Mouse (Mus musculus): ENCODE results near the gene Ppp1r32. TPM values are rescaled to one million over a fixed set of nuclear protein-coding genes. Genes with fewer than 3 reads are reported as not detected.

Gene Ppp1r32
- total RNA-seq (2021): under 1 TPM; 0.52 to 0.77 TPM

- no peak for DNase-seq
Observed at GRCm38 (mm10) chr19:10482703-10483102, at the start of gene Ppp1r32. Gene Ppp1r32 (minus strand): TSS chr19:10482928.

DNA sequence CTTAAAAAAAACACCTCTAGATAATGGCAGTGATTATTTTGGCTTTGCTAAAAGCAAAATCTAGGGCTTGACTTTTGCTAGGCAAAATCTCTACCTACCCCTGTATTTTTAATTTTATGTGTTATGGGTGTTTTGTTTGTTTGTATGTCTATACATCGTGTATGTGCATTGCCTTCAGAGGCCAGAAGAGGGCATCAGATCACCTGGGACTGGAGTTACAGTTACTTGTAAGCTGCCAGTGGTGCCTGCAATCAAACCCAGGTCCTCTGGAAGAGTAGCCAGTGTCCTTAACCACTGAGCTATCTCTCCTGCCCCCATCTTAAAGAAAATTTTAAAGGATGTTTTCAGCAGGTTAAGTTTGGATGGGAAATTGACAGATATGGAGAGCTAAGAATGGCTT is 47.4 kb upstream of the Ppp1r32 start:
- DNase-seq: no peak

DNA sequence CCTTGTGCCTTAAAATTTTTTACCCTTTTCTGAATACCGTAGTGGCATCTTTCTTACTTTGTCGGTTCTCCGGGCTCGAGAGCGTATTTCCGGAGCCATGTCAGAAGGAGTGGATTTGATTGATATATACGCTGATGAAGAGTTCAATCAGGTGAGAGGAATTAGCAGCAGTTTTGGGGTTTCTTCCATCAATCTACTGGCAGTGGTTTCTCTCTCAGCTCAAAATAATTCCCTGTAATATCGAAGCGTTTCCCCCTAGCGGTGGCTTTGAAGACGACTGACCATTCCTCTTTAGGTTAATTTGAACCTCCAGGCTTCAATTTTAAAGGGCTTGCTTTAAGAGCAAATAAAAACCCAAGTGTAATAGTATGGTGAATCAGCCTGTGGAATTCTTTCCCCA is 43.2 kb upstream of the Ppp1r32 start, which contains the start of gene Sdhaf2:
Gene Sdhaf2, minus strand, starts transcription at position 233 of the 400 bp plus-strand sequence.
- peak; percentile 47 for DNase-seq

DNA sequence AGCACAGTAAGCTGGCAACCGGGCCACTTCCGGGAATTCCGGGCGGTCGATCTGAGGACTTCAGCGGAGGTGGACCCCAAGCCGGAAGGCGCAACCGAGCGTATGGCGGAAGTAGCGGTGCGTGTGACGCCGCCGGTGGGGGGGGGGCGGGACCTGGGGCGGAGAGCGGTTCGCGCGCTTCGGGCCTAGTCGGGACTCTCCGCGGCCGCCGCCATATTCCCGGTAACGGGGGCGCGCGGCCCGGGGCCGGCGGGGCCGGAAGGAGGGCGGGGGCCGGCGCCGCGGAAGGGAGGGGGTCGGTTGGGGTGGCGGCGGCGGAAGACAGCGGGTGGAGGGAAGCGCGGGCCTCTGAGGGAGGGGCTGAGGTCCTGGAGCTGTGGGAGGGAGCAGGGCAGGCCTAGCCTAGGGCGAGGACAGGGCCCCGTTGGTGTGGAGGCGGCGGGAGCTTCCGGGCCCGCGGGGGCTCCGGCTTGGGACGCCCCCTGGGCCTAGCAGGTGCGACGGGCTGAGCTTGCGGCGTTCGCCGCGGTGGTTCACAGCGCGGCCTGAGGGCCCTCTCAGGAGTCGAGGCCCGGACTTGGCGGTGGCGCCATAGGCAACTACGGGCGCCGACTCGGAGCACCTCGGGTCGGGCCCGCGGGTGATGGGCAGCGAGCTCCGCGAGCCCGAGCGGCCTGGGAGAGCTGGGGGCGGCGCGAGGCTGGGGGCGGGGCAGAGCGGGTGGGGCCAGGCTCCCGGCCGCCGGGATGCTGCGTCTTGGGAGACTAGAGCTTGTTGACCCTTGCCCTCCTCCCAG is 42.6 kb upstream of the Ppp1r32 start, which contains the start of gene Cpsf7:
Gene Cpsf7, plus strand, starts transcription at position 161 of the 796 bp plus-strand sequence.
- DNase-seq: peak; percentile 93

DNA sequence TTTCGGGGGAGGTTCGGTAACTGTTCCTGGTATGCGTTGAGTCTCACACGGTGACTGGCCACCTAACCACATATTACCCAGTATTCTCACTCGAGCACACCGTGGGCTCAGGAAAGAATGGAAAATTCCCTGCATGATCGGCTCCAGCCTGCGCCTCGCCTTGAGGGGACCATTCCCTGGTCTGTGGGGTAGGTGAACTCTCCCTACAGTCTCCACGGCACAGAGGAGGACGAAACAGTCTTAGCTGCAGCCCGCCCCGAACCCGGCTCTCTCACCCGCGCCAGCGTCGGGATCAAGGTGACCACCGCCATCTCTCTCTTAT is 42.0 kb upstream of the Ppp1r32 start:
- DNase-seq: no peak

GRCm38 (mm10) chr19:10523483-10524080 is 40.9 kb upstream of the Ppp1r32 start:
- no peak for DNase-seq

DNA sequence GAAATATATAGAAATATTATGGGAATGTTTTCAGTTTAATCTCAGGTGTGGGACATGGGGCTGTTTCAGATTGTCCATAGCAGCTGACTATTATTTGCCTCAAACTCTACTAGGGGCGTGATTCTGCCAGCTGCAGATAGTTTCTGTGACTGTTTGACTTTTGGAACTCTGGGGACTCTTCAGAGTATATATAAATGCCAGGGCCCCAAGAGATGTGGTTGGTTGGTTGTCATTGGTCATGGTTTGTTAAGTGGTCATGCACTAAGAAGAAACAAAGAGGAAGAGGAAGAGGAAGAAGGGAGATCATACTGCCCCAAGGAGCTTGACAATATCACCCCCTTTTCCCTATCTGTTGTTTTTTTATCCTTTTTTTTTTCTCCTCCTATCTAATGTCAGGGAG is 39.2 kb upstream of the Ppp1r32 start:
- no peak for DNase-seq

GRCm38 (mm10) chr19:10520355-10520754 is 37.6 kb upstream of the Ppp1r32 start:
- no peak for DNase-seq

DNA sequence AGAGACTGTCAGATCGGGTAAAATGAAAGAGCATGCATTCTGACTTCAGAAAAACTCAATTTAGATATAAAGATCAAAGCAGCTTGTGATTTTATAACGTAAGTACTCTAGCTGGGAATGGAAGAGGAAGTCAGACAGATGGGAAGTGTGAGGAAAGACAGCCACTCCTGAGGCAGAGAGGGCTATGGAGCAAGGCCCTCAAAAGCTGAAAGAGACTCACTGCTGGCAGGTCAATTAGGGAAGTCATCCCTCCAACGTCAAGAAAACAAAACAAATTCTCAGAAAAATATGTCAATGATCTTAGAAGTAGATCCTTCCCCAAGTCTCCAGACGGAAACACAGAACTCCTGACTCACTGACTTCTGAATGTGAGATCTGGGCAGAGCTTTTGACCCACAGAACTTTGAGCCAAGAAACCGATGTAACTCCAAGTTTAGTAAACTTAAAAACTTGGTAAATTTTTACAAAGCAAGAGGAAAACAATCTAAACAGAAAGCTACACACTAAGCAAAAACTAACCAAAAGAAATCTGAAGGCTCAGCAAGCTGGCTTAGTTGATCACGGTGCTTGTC is 28.1 kb upstream of the Ppp1r32 start:
- no peak for DNase-seq

DNA sequence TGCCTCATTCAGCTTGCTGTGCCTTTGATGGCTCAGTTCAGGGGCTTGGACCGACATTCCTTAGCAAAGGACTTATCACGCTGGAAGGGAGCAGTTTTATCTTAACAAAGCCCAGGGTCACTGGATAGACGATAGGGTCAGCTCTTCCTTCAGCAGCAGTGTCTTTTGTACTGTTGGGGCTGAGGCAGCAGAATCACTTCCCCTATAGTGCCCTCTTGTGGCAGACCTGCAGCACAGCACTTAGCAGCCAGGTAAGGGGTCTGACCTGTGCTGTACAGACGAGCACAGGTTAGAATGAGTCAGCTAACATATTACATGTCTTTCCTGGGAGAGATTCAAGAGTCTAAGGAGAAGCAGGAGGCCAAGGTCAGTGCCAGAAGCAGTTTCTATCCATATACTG is 19.8 kb upstream of the Ppp1r32 start:
- peak; percentile 57 for DNase-seq

- DNase-seq: no peak
Observed at GRCm38 (mm10) chr19:10500581-10500980, 17.9 kb upstream of the Ppp1r32 start.

DNA sequence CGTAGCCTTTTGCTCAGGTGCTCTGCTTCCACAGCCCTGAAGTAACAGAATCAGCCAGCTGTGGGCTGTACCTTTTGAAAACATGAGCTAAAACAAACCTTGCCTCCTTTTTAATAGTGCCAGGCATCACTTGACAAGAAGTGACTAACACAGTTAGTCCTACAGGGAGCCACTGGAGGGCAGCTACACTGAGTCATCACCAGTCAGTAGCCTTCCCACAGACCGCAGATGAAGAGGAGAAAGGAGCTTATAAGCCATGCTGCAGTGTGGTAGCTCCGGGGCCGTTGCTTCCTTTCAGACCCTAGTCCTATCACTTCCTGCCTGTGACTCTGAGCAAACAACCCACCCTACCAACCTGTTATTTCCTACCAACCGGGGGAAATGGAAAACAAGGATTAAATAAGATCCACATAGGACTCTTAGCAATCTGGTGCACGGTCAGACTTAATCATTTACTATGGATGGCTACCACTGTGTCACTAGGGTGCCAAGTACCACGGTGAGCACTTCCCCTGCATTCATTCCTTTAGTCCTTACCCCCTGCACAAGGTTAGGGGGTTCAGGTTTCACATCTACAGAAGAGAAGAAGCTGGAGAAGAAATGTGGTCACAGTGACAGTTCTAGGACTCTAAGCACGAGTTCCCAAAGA is 14.9 kb upstream of the Ppp1r32 start:
- DNase-seq: no peak

GRCm38 (mm10) chr19:10496976-10497375 is 14.2 kb upstream of the Ppp1r32 start:
- no peak for DNase-seq

- DNase-seq: no peak
Observed at GRCm38 (mm10) chr19:10495670-10496069, 12.9 kb upstream of the Ppp1r32 start.

GRCm38 (mm10) chr19:10486264-10486738 is 3.6 kb upstream of the Ppp1r32 start:
- DNase-seq: peak; percentile 71

GRCm38 (mm10) chr19:10479541-10479940 is 3.2 kb downstream of the Ppp1r32 start:
- DNase-seq: no peak

GRCm38 (mm10) chr19:10473779-10474178 is 8.9 kb downstream of the Ppp1r32 start:
- DNase-seq: no peak

GRCm38 (mm10) chr19:10472958-10473357 is 9.8 kb downstream of the Ppp1r32 start:
- no peak for DNase-seq

GRCm38 (mm10) chr19:10469171-10469658 is 13.5 kb downstream of the Ppp1r32 start:
- peak; percentile 73 for DNase-seq

GRCm38 (mm10) chr19:10464427-10464826 is 18.3 kb downstream of the Ppp1r32 start:
- no peak for DNase-seq

DNA sequence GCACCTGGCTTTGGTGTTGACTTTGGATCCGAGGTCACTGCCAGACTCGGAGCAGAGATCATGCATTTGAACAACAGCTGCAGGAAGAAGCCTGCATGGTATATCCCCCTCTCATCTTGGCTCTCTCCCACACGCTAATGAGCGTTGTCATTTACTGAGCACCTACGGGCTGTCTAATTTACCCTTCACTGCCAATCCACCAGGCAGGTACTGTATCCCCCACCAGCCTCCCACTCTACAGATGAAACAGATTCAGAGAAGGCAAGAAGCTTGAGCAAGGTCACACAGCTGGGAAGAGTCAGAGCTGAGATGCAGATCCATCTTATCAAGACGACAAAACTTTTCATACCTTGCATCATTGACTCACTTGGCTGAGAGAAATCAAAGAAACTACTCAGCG is 21.1 kb downstream of the Ppp1r32 start:
- DNase-seq: no peak

DNA sequence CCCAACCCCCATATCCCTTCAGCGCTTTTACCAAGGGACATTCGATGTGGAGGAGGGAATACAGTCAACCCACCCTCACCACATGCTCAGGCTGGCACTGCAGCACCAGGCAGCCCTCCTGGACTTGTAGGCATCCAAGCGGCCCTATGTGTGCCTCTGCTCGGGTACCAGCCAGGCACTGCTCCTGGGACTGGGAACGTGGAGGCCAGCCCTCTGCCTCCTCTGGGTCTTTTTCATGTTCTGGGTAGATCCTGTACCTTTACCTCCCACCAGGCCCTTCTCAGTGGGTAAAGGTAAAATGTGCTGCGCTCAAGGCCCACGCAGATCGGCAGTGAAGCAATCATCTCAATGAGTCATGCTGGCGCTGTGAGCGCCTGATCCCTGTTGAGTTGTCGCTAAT is 22.8 kb downstream of the Ppp1r32 start:
- no peak for DNase-seq

GRCm38 (mm10) chr19:10458096-10458495 is 24.6 kb downstream of the Ppp1r32 start:
- peak; percentile 62 for DNase-seq
